In the genomic region with DNA sequence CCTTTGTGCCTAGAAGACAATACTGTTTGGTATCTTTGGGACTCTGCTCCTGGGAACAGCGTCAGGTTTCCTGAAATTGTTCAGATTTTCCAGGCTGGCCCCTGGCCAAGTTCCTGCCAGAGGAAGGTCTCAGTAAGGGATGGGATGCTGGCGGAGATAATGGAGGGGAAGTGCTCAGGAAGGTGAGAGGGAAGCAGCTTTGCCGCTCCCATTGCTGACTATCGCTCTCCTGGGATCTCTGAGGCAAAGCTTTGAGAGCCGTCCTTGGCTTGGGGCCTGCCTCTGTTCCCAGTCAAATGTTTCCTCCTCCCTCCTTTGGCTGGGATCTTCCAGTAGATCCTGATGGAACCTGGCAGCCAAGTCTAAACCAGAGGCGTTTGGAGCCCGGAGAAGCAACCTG, we compare ENCODE assay signal across 8 mouse cellular contexts. TPM values are rescaled to one million over a fixed set of nuclear protein-coding genes. Genes with fewer than 3 reads are reported as not detected.
DNase-seq lines count a peak whose midpoint lies in the region; ATAC-seq lines count a peak whose summit lies in the region.

No protein-coding gene starts in this region.

- H3K27ac ChIP-seq in embryonic facial prominence, embryonic 13.5 days, result 0 out of 2 replicates have a peak overlapping the region, but pooled peaks have one; percentile 4

- H3K36me3 ChIP-seq in embryonic facial prominence, embryonic 13.5 days, result peaks cover 3% of the 10 kb centered on the region; the same call in 1 of the 2 replicates

- H3K4me3 ChIP-seq in embryonic facial prominence, embryonic 13.5 days, result no peak overlapping the region

- 50% methylated on average over 7 of the region's 7 CpGs for WGBS in embryonic facial prominence, embryonic 13.5 days

- no peaks in the 10 kb centered on the region for H3K9me3 ChIP-seq in embryonic facial prominence, embryonic 13.5 days

- H3K9ac ChIP-seq in embryonic facial prominence, embryonic 13.5 days, result no peak overlapping the region

- no peaks in the 10 kb centered on the region for H3K27me3 ChIP-seq in embryonic facial prominence, embryonic 13.5 days

- ATAC-seq in embryonic facial prominence, embryonic 13.5 days (ENCODE audit: insufficient number of reproducible peaks, insufficient read depth, low FRiP score, low TSS enrichment, low read depth), result no peak
- no peak for ATAC-seq in megakaryocyte-erythroid progenitor cell, adult 5-6 weeks (replicated peaks; ENCODE audit: low FRiP score, low TSS enrichment, poor library complexity, severe bottlenecking)

- peaks cover 27% of the 10 kb centered on the region for H3K4me1 ChIP-seq in embryonic facial prominence, embryonic 13.5 days

- DNase-seq in spleen, postnatal 36 days (ENCODE audit: low spot score in 2 of 2), result peak; percentile 14 to 16
- DNase-seq in spleen, postnatal 14 days (ENCODE audit: low spot score in 2 of 2), result no peak
- peak; percentile 85 for DNase-seq in heart, postnatal 25 days (ENCODE audit: low spot score)
- DNase-seq in left cerebral cortex, postnatal 14 days (ENCODE audit: low spot score in 2 of 2), result peak; percentile 34 to 40
- peak; percentile 30 for DNase-seq in right cerebral cortex, postnatal 14 days
- DNase-seq in Muller cell, postnatal 12 days (ENCODE audit: inconsistent ontology term), result no peak

- H3K4me2 ChIP-seq in embryonic facial prominence, embryonic 13.5 days, result no peak overlapping the region

- intact Hi-C loops in heart, postnatal 25 days (cut with DNase I), result loop anchor here (2.0 kb wide), 1 partner anchor 50 kb away; no protein-coding TSS in a partner anchor
- intact Hi-C loops in left cerebral cortex, postnatal 14 days (cut with DNase I), result no loop called here

RNA-seq across cellular contexts. Expression of gene Ppp1r2, which starts 1.5 kb away (rescaled TPM):
- polyA plus RNA-seq in embryonic facial prominence, embryonic 13.5 days (2015; fragmentation: Nextera tagmentation; extraction: Ambion mirVana), result 77.5 and 90.8 TPM in 2 replicates
- 10 to 100 TPM; 80.7 to 84.4 TPM for total RNA-seq in heart, postnatal 25 days (2021)
- 10 to 100 TPM; 70.6 to 78.2 TPM for total RNA-seq in left cerebral cortex, postnatal 14 days (2021)
- total RNA-seq in megakaryocyte-erythroid progenitor cell, adult 5-6 weeks (2014; fragmentation: Nextera tagmentation), result 43.3 and 53.4 TPM in 2 replicates
- total RNA-seq in megakaryocyte-erythroid progenitor cell, adult 5-6 weeks (2017), result 48.4 and 57.5 TPM in 2 replicates

RNA-seq across cellular contexts. Expression of gene Apod, which starts 38.1 kb away (rescaled TPM):
- polyA plus RNA-seq in embryonic facial prominence, embryonic 13.5 days (2015; fragmentation: Nextera tagmentation; extraction: Ambion mirVana), result 66.5 and 81.1 TPM in 2 replicates
- 1 to 10 TPM; 2.6 to 2.9 TPM for total RNA-seq in heart, postnatal 25 days (2021)
- 10 to 100 TPM; 61.1 to 71.1 TPM for total RNA-seq in left cerebral cortex, postnatal 14 days (2021)
- not detected in 2 replicates for total RNA-seq in megakaryocyte-erythroid progenitor cell, adult 5-6 weeks (2014; fragmentation: Nextera tagmentation)
- total RNA-seq in megakaryocyte-erythroid progenitor cell, adult 5-6 weeks (2017), result not detected in 2 replicates

Comparison
In these comparisons a context has a peak if more than half of its experiments do, and no peak if none do; other contexts are left out.
1. DNase-seq: peak in spleen, postnatal 36 days (2 of 2), heart, postnatal 25 days (single experiment), left cerebral cortex, postnatal 14 days (2 of 2) and right cerebral cortex, postnatal 14 days (single experiment); none in spleen, postnatal 14 days (0 of 2) and Muller cell, postnatal 12 days (single experiment).
2. RNA of gene Apod, which starts 38.1 kb away (total RNA-seq): 61.1 to 71.1 TPM in left cerebral cortex, postnatal 14 days; 2.6 to 2.9 TPM in heart, postnatal 25 days and not detected in megakaryocyte-erythroid progenitor cell, adult 5-6 weeks; every median in the first group is over 10 times any median in the second.